Mouse (Mus musculus) CH12.LX (cell line): ENCODE results near the gene Sgsh. TPM values are rescaled to one million over a fixed set of nuclear protein-coding genes. Genes with fewer than 3 reads are reported as not detected.

Experiments used
- DNase-seq: peaks from one replicate; pipeline ENCODE4 v3.0.0-alpha.2; 2013; ENCODE audit errors: extremely low read depth
- H3K27ac ChIP-seq: 2 replicates; pipeline ENCODE4 v1.5.1; 2012; ENCODE audit warnings: low read depth, mild to moderate bottlenecking, control low read depth, moderate library complexity; ENCODE audit not compliant: insufficient read depth
- H3K27me3 ChIP-seq: replicated peaks from 2 replicates; pipeline ENCODE3; 2012; ENCODE audit warnings: inconsistent platforms
- H3K36me3 ChIP-seq, 2 experiments: replicated peaks in 1 of 2; 2 replicates each; pipeline versions ENCODE3 to v1.6.1; 2012; ENCODE audit warnings: inconsistent platforms in 1 of 2, low read length in 1 of 2, mild to moderate bottlenecking in 1 of 2, mixed read lengths in 1 of 2, moderate library complexity in 1 of 2; ENCODE audit not compliant: control insufficient read depth in 1 of 2, insufficient read depth in 1 of 2
- H3K4me1 ChIP-seq, 2 experiments: 2 replicates each; pipeline ENCODE4 v1.6.1; 2012; ENCODE audit warnings: inconsistent platforms in 1 of 2, moderate library complexity in 1 of 2; ENCODE audit not compliant: insufficient read depth in 2 of 2, control insufficient read depth in 1 of 2
- H3K4me2 ChIP-seq: 2 replicates; pipeline ENCODE4 v1.6.1; 2012; ENCODE audit warnings: low read depth, mild to moderate bottlenecking, control low read depth; ENCODE audit not compliant: poor library complexity, insufficient read depth, severe bottlenecking
- H3K4me3 ChIP-seq, 3 experiments: fragments of 150-350 bp in 1 of 3; sonication (generic) in 1 of 3; replicated peaks in 1 of 3; 2 replicates each; pipeline versions ENCODE3 to v1.5.1; 2011 to 2012; ENCODE audit warnings: low read depth in 2 of 3, low read length in 2 of 3, mild to moderate bottlenecking in 2 of 3, moderate library complexity in 2 of 3, control low read depth in 1 of 3, improper control_type of control experiment in 1 of 3, inconsistent platforms in 1 of 3, mixed read lengths in 1 of 3; ENCODE audit not compliant: poor library complexity in 1 of 3
- H3K79me2 ChIP-seq: replicated peaks from 2 replicates; pipeline ENCODE4 v1.6.1; 2012; ENCODE audit warnings: mild to moderate bottlenecking, moderate library complexity; ENCODE audit not compliant: control insufficient read depth, poor library complexity, insufficient read depth, severe bottlenecking; ENCODE audit errors: extremely low read depth
- H3K9ac ChIP-seq: 2 replicates; pipeline ENCODE4 v1.6.1; 2012; ENCODE audit warnings: low read depth, mild to moderate bottlenecking, control low read depth, moderate library complexity; ENCODE audit not compliant: insufficient read depth
- H3K9me3 ChIP-seq: replicated peaks from 2 replicates; pipeline ENCODE3; 2012; ENCODE audit warnings: low read length, inconsistent platforms, mixed read lengths
- BHLHE40 ChIP-seq: IDR thresholded peaks from 2 replicates; pipeline ENCODE4 v1.6.1; 2011; ENCODE audit warnings: mild to moderate bottlenecking, low read depth, low read length, improper control_type of control experiment
- CHD1 ChIP-seq: IDR thresholded peaks from 2 replicates; pipeline ENCODE4 v1.6.1; 2012; ENCODE audit warnings: low read depth, low read length, improper control_type of control experiment, inconsistent platforms
- CHD2 ChIP-seq: IDR thresholded peaks from 2 replicates; pipeline ENCODE4 v1.6.1; 2011; ENCODE audit warnings: low read length, improper control_type of control experiment
- CTCF ChIP-seq, 2 experiments: IDR thresholded peaks in 1 of 2; conservative IDR thresholded peaks in 1 of 2; 2 replicates each; pipeline ENCODE4 v1.5.1; 2011 to 2012; ENCODE audit warnings: low read depth in 2 of 2, low read length in 2 of 2, improper control_type of control experiment in 1 of 2, inconsistent platforms in 1 of 2, mild to moderate bottlenecking in 1 of 2, moderate library complexity in 1 of 2
- E2F4 ChIP-seq: IDR thresholded peaks from 2 replicates; pipeline ENCODE4 v1.6.1; 2011; ENCODE audit warnings: low read depth, low read length, improper control_type of control experiment; ENCODE audit not compliant: insufficient replicate concordance
- ELF1 ChIP-seq: IDR thresholded peaks from 2 replicates; pipeline ENCODE4 v1.6.1; 2014; ENCODE audit warnings: low read depth, mild to moderate bottlenecking, inconsistent platforms, low read length, improper control_type of control experiment
- EP300 ChIP-seq: IDR thresholded peaks from 2 replicates; pipeline ENCODE4 v1.6.1; 2011; ENCODE audit warnings: low read length, improper control_type of control experiment
- ETS1 ChIP-seq: conservative IDR thresholded peaks from 2 replicates; pipeline ENCODE4 v1.6.1; 2012; ENCODE audit warnings: low read depth, mild to moderate bottlenecking, inconsistent platforms, low read length, improper control_type of control experiment, moderate library complexity
- GABPA ChIP-seq: IDR thresholded peaks from 2 replicates; pipeline ENCODE4 v1.6.1; 2012; ENCODE audit warnings: low read depth, low read length, improper control_type of control experiment, inconsistent platforms; ENCODE audit not compliant: insufficient replicate concordance
- HCFC1 ChIP-seq: IDR thresholded peaks from 2 replicates; pipeline ENCODE4 v1.6.1; 2012; ENCODE audit warnings: low read depth, mild to moderate bottlenecking, inconsistent platforms, low read length, improper control_type of control experiment
- IRF4 ChIP-seq: IDR thresholded peaks from 2 replicates; pipeline ENCODE4 v1.6.1; 2014; ENCODE audit warnings: low read depth, mild to moderate bottlenecking, inconsistent platforms, low read length, improper control_type of control experiment
- JUN ChIP-seq: IDR thresholded peaks from 2 replicates; pipeline ENCODE4 v1.6.1; 2011; ENCODE audit warnings: low read depth, mild to moderate bottlenecking, low read length, improper control_type of control experiment, moderate library complexity; ENCODE audit not compliant: insufficient read depth
- JUND ChIP-seq: conservative IDR thresholded peaks from 2 replicates; pipeline ENCODE4 v1.6.1; 2011; ENCODE audit warnings: low read depth, low read length, improper control_type of control experiment
- KAT2A ChIP-seq: IDR thresholded peaks from 2 replicates; pipeline ENCODE4 v1.6.1; 2012; ENCODE audit warnings: low read length, improper control_type of control experiment, inconsistent platforms; ENCODE audit not compliant: insufficient replicate concordance
- MAFK ChIP-seq: IDR thresholded peaks from 2 replicates; pipeline ENCODE4 v1.6.1; 2011; ENCODE audit warnings: low read length, improper control_type of control experiment; ENCODE audit not compliant: insufficient replicate concordance
- MAX ChIP-seq: IDR thresholded peaks from 2 replicates; pipeline ENCODE4 v1.6.1; 2011; ENCODE audit warnings: low read length, improper control_type of control experiment
- MAZ ChIP-seq: IDR thresholded peaks from 2 replicates; pipeline ENCODE4 v1.6.1; 2012; ENCODE audit warnings: low read depth, mild to moderate bottlenecking, inconsistent platforms, low read length, improper control_type of control experiment, moderate library complexity
- MEF2A ChIP-seq: IDR thresholded peaks from 2 replicates; pipeline ENCODE4 v1.6.1; 2014; ENCODE audit warnings: low read depth, mild to moderate bottlenecking, inconsistent platforms, low read length, improper control_type of control experiment, borderline replicate concordance
- MXI1 ChIP-seq: IDR thresholded peaks from 2 replicates; pipeline ENCODE4 v1.6.1; 2011; ENCODE audit warnings: mild to moderate bottlenecking, low read depth, low read length, improper control_type of control experiment
- MYC ChIP-seq: IDR thresholded peaks from 2 replicates; pipeline ENCODE4 v1.6.1; 2011; ENCODE audit warnings: low read depth, mild to moderate bottlenecking, improper control_type of control experiment, low read length
- NELFE ChIP-seq: IDR thresholded peaks from 2 replicates; pipeline ENCODE4 v1.6.1; 2011; ENCODE audit warnings: low read depth, low read length, improper control_type of control experiment
- NRF1 ChIP-seq: IDR thresholded peaks from 2 replicates; pipeline ENCODE4 v1.6.1; 2014; ENCODE audit warnings: low read depth, mild to moderate bottlenecking, inconsistent platforms, low read length, improper control_type of control experiment, moderate library complexity
- PAX5 ChIP-seq: IDR thresholded peaks from 2 replicates; pipeline ENCODE4 v1.6.1; 2012; ENCODE audit warnings: low read length, inconsistent platforms, mixed read lengths
- POLR2A ChIP-seq: IDR thresholded peaks from 2 replicates; pipeline ENCODE4 v1.6.1; 2011; ENCODE audit warnings: low read depth, mild to moderate bottlenecking, improper control_type of control experiment, low read length
- POLR2AphosphoS2 ChIP-seq: IDR thresholded peaks from 2 replicates; pipeline ENCODE4 v1.6.1; 2011; ENCODE audit warnings: low read depth, low read length, improper control_type of control experiment
- RAD21 ChIP-seq: IDR thresholded peaks from 2 replicates; pipeline ENCODE4 v1.6.1; 2011; ENCODE audit warnings: low read depth, mild to moderate bottlenecking, low read length, improper control_type of control experiment, moderate library complexity
- RCOR1 ChIP-seq: conservative IDR thresholded peaks from 2 replicates; pipeline ENCODE4 v1.6.1; 2012; ENCODE audit warnings: low read depth, mild to moderate bottlenecking, inconsistent platforms, low read length, improper control_type of control experiment
- SIN3A ChIP-seq: IDR thresholded peaks from 2 replicates; pipeline ENCODE4 v1.6.1; 2012; ENCODE audit warnings: low read length, improper control_type of control experiment, inconsistent platforms
- SMC3 ChIP-seq: IDR thresholded peaks from 2 replicates; pipeline ENCODE4 v1.6.1; 2011; ENCODE audit warnings: low read depth, low read length, improper control_type of control experiment
- TBP ChIP-seq: conservative IDR thresholded peaks from 2 replicates; pipeline ENCODE4 v1.6.1; 2011; ENCODE audit warnings: low read depth, low read length, improper control_type of control experiment
- TCF12 ChIP-seq: IDR thresholded peaks from 2 replicates; pipeline ENCODE4 v1.6.1; 2014; ENCODE audit warnings: low read depth, mild to moderate bottlenecking, inconsistent platforms, low read length, improper control_type of control experiment
- UBTF ChIP-seq: IDR thresholded peaks from 2 replicates; pipeline ENCODE4 v1.6.1; 2012; ENCODE audit warnings: low read depth, mild to moderate bottlenecking, inconsistent platforms, low read length, improper control_type of control experiment, moderate library complexity
- USF1 ChIP-seq: IDR thresholded peaks from 2 replicates; pipeline ENCODE4 v1.6.1; 2014; ENCODE audit warnings: low read depth, mild to moderate bottlenecking, inconsistent platforms, low read length, improper control_type of control experiment
- USF2 ChIP-seq: conservative IDR thresholded peaks from 2 replicates; pipeline ENCODE4 v1.6.1; 2011; ENCODE audit warnings: low read depth, low read length, improper control_type of control experiment
- ZC3H11A ChIP-seq: IDR thresholded peaks from 2 replicates; pipeline ENCODE4 v1.6.1; 2012; ENCODE audit warnings: low read depth, mild to moderate bottlenecking, inconsistent platforms, low read length, improper control_type of control experiment
- ZKSCAN1 ChIP-seq: IDR thresholded peaks from 2 replicates; pipeline ENCODE4 v1.6.1; 2012; ENCODE audit warnings: low read depth, inconsistent platforms, low read length, improper control_type of control experiment, borderline replicate concordance
- ZMIZ1 ChIP-seq: IDR thresholded peaks from 2 replicates; pipeline ENCODE4 v1.6.1; 2012; ENCODE audit warnings: low read depth, mild to moderate bottlenecking, inconsistent platforms, low read length, improper control_type of control experiment
- ZNF384 ChIP-seq: IDR thresholded peaks from 2 replicates; pipeline ENCODE4 v1.6.1; 2012; ENCODE audit warnings: low read depth, low read length, improper control_type of control experiment, inconsistent platforms
- dilution Hi-C: fragments of 300-500 bp; cut with MboI; formaldehyde crosslinking; loops from 2 replicates; pipeline ENCODE4 v1.14.3; 2020; ENCODE audit warnings: low sequenced_read_pairs; ENCODE audit not compliant: extremely low pct_unique_long_range_greater_than_20kb, extremely low pct_ligation_motif_present
- in situ Hi-C: fragments of 300-500 bp; cut with MboI; formaldehyde crosslinking; loops from 3 replicates; pipeline ENCODE4 v1.14.3; 2019; ENCODE audit warnings: low sequenced_read_pairs, low pct_ligation_motif_present, low pct_unique_long_range_greater_than_20kb, mixed read lengths
- polyA plus RNA-seq: library from polyadenylated mRNA; unstranded; fragments of >175 nt; gene quantifications from 2 replicates; pipeline ENCODE4 v1.2.1, GENCODE M21; 2012; ENCODE audit warnings: low read depth; ENCODE audit not compliant: insufficient read length
- total RNA-seq, 2 experiments: library from RNA; depleted of rRNA; stranded (reverse); fragments of 300-350 nt in 1 of 2; fragments of >200 nt in 1 of 2; gene quantifications; 2 replicates each; pipeline ENCODE4 v1.2.3; 2012 to 2014

The Sgsh gene
- total RNA-seq (2012; rRNA removed) (9.6 and 10.6 TPM in 2 replicates), total RNA-seq (2014; rRNA removed) (3.2 and 3.9 TPM in 2 replicates), polyA plus RNA-seq (5.9 and 12.2 TPM in 2 replicates)

- peak; percentile 71 for DNase-seq
- peaks cover 12 to 46% of the 10 kb centered on the region in 2 experiments for H3K36me3 ChIP-seq
- H3K4me1 ChIP-seq, result peaks cover 16 to 24% of the 10 kb centered on the region in 2 experiments
- no peak within 1 kb of the TSS for H3K27ac ChIP-seq
- peak within 1 kb of the TSS; percentile 73 for H3K4me2 ChIP-seq
- no peaks in the 10 kb centered on the region for H3K9me3 ChIP-seq
- TF ChIP-seq MAX (peak; percentile 95), CHD2 (no peak), HCFC1 (peak; percentile 59), E2F4 (no peak), POLR2A (peak; percentile 78), PAX5 (no peak), MYC (no peak), RCOR1 (no peak), ZNF384 (no peak), GABPA (no peak), POLR2AphosphoS2 (0 out of 2 replicates have a peak, but pooled peaks have one; percentile 73), EP300 (no peak), CHD1 (no peak), RAD21 (no peak), USF1 (peak; percentile 94), SIN3A (peak; percentile 93), JUND (no peak), CTCF (conservative IDR thresholded peaks at IDR 0.05 in 1 of 2, IDR thresholded peaks at IDR 0.05 in 1 of 2; ENCODE audit: low read depth in 2 of 2, low read length in 2 of 2) (no peak), NRF1 (peak; percentile 51), BHLHE40 (peak; percentile 96), KAT2A (no peak), USF2 (peak; percentile 89), IRF4 (peak; percentile 45; the same call in 1 of the 2 replicates), MAZ (0 out of 2 replicates have a peak, but pooled peaks have one; percentile 39), ZMIZ1 (peak; percentile 64), MAFK (peak; percentile 35; the same call in 1 of the 2 replicates), TBP (0 out of 2 replicates have a peak, but pooled peaks have one; percentile 36), ZKSCAN1 (no peak), TCF12 (peak; percentile 78), JUN (no peak), SMC3 (no peak), MXI1 (peak; percentile 96), NELFE (peak; percentile 88), MEF2A (peak; percentile 24; the same call in 1 of the 2 replicates), ZC3H11A (no peak), ELF1 (peak; percentile 85), ETS1 (no peak), UBTF (no peak)
- TF ChIP-seq, all 38 proteins: peak for 19
- Histone ChIP-seq H3K79me2 (no peaks in the 10 kb centered on the region), H3K9ac (peak within 1 kb of the TSS; percentile 84), H3K27me3 (no peaks in the 10 kb centered on the region), H3K4me3 (peak within 1 kb of the TSS; percentile 74 to 95 (median 87))
- in situ Hi-C loops (no loop called here), dilution Hi-C loops (no loop called here)
These were observed at the start of gene Sgsh, which contains the start of gene Slc26a11 for GRCm38 (mm10) chr11:119355443-119356385. Gene Sgsh (minus strand): TSS chr11:119355536. Gene Slc26a11 (plus strand): TSS chr11:119355557.
